Comparison of ENCODE assay signal across 23 mouse cellular contexts in the genomic region with DNA sequence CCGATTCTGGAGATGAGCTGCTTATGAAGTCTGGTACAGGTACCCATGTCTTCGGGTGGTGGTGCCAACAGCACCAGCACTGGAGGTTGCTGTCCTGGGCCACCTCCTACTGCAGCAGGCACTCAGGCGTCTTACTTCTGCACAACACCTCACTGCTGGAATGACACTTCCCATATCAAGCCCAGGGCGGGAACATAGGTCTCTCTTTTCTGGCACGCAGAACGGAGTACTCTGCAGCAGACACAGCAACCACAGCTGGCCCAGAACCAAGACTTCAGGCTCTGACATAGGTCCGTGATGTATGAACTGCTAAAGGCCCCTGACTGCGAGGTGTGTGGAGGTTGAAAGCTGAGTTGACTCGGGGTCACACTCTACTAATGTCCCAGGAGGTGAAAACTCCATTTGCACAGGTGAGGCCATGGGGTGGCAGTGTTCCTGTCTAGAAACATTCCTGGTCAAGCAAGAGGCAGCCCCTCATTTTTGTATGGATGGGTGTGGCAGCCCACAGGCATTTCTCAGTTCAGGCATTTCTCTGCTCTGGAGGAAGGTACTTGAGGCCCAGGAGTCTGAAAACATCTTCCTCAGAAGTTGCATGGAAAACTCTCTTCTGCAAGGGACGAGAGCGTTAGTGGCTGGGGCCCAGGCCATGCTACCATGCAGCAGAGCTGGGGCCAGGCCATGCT. TPM values are rescaled to one million over a fixed set of nuclear protein-coding genes. Genes with fewer than 3 reads are reported as not detected.
DNase-seq lines count a peak whose midpoint lies in the region; ATAC-seq and TF ChIP-seq lines count a peak whose summit lies in the region.
"Had no signal": no experiment of that assay in that cellular context is flagged by ENCODE, and none has a peak within 500 bp of the region (broad histone marks: within the 10 kb centered on the region; RNA-seq: fewer than 3 reads in every experiment).

No protein-coding gene starts in this region.

- in situ Hi-C loops in CH12.LX (cut with MboI; ENCODE audit: low pct_ligation_motif_present, low pct_unique_long_range_greater_than_20kb, low sequenced_read_pairs), result no loop called here

- no peak overlapping the region for H3K4me3 ChIP-seq in heart, embryonic 11.5 days (ENCODE audit: low read depth, low read length)
- H3K4me3 ChIP-seq in heart, postnatal 0 days (ENCODE audit: low read depth, low read length), result no peak overlapping the region
- no peak overlapping the region for H3K4me3 ChIP-seq in heart, adult 2 months
- no peak overlapping the region for H3K4me3 ChIP-seq in CH12.LX (replicated peaks in 1 of 3; ENCODE audit: low read depth in 2 of 3, low read length in 2 of 3, poor library complexity in 1 of 3)
- H3K4me3 ChIP-seq: embryonic facial prominence, embryonic 13.5 days; forebrain, embryonic 12.5 days; hindbrain, embryonic 13.5 days; intestine, embryonic 15.5 days had no signal

- no peak for ATAC-seq in heart, embryonic 11.5 days (replicated peaks; ENCODE audit: insufficient number of reproducible peaks, low FRiP score, low TSS enrichment)
- ATAC-seq in heart, postnatal 0 days (ENCODE audit: insufficient read depth, low read depth), result peak; percentile 33
- ATAC-seq: forebrain, embryonic 16.5 days; hindbrain, postnatal 0 days; intestine, embryonic 15.5 days had no signal

- H3K27ac ChIP-seq in heart, embryonic 11.5 days (ENCODE audit: low read depth, low read length), result no peak overlapping the region
- H3K27ac ChIP-seq in heart, postnatal 0 days (ENCODE audit: low read depth), result no peak overlapping the region
- H3K27ac ChIP-seq in heart, adult 2 months, result no peak overlapping the region
- no peak overlapping the region for H3K27ac ChIP-seq in CH12.LX (ENCODE audit: insufficient read depth, low read depth)
- H3K27ac ChIP-seq: embryonic facial prominence, embryonic 13.5 days; forebrain, embryonic 12.5 days; hindbrain, embryonic 13.5 days; hindbrain, postnatal 0 days; intestine, embryonic 15.5 days had no signal

- dilution Hi-C loops in CH12.LX (cut with MboI; ENCODE audit: extremely low pct_ligation_motif_present, extremely low pct_unique_long_range_greater_than_20kb, low sequenced_read_pairs), result no loop called here

- H3K36me3 ChIP-seq in heart, embryonic 11.5 days (ENCODE audit: control insufficient read depth, insufficient read depth, low read length), result peaks cover 20% of the 10 kb centered on the region
- H3K36me3 ChIP-seq in heart, postnatal 0 days (replicated peaks; ENCODE audit: control insufficient read depth, insufficient read depth, low read length), result peaks cover 44% of the 10 kb centered on the region
- H3K36me3 ChIP-seq in heart, adult 2 months (ENCODE audit: control insufficient read depth, insufficient read depth, low read length), result no peaks in the 10 kb centered on the region
- peaks cover 47 to 50% of the 10 kb centered on the region in 2 experiments for H3K36me3 ChIP-seq in CH12.LX (replicated peaks in 1 of 2; ENCODE audit: control insufficient read depth in 1 of 2, insufficient read depth in 1 of 2, low read length in 1 of 2)

- no peak for TF ChIP-seq CTCF in heart, postnatal 0 days (IDR thresholded peaks at IDR 0.05; ENCODE audit: low read depth)
- no peak for TF ChIP-seq CTCF in heart, adult 2 months (IDR thresholded peaks at IDR 0.05)
- TF ChIP-seq CTCF in CH12.LX (conservative IDR thresholded peaks at IDR 0.05 in 1 of 2, IDR thresholded peaks at IDR 0.05 in 1 of 2; ENCODE audit: low read depth in 2 of 2, low read length in 2 of 2), result peak in 1 of 2 experiments; percentile 8; a peak in 1 of 4 replicates

- peak; percentile 85 for DNase-seq in heart, adult 11 months
- DNase-seq in heart, postnatal 0 days (ENCODE audit: low spot score), result no peak
- no peak for DNase-seq in heart, adult 2 months
- DNase-seq in CH12.LX (ENCODE audit: extremely low read depth) (no peak), R1 (ENCODE audit: low read depth, low spot score) (peak; percentile 60)
- DNase-seq in adrenal gland, adult 2 months, result no peak
- no peak for DNase-seq in ovary, postnatal 36 days (ENCODE audit: low spot score)
- DNase-seq: adrenal gland, postnatal 14 days; cerebellum, adult 11-12 months; cerebellum, adult 9-10 months; cerebellum, postnatal 25 days; gastrocnemius, postnatal 14 days; heart, postnatal 4 days; kidney, adult 18-20 months had no signal

- WGBS in heart, embryonic 11.5 days (ENCODE audit: insufficient replicate concordance), result 83% methylated on average over 11 of the region's 11 CpGs
- WGBS in heart, postnatal 0 days, result 65% methylated on average over 11 of the region's 11 CpGs
- 75% methylated on average over 11 of the region's 11 CpGs for WGBS in heart, adult 2 months

- TF ChIP-seq POLR2A in heart, adult 2 months (IDR thresholded peaks at IDR 0.05; ENCODE audit: insufficient read depth, low read depth, low read length), result no peak
- no peak for TF ChIP-seq POLR2A in CH12.LX (IDR thresholded peaks at IDR 0.05; ENCODE audit: low read depth, low read length)

- H3K79me2 ChIP-seq in heart, adult 2 months (replicated peaks; ENCODE audit: control insufficient read depth, insufficient read depth, low read length), result no peaks in the 10 kb centered on the region
- no peaks in the 10 kb centered on the region for H3K79me2 ChIP-seq in CH12.LX (replicated peaks; ENCODE audit: control insufficient read depth, extremely low read depth, insufficient read depth, poor library complexity, severe bottlenecking)

- no peaks in the 10 kb centered on the region for H3K9me3 ChIP-seq in heart, embryonic 11.5 days (replicated peaks; ENCODE audit: control insufficient read depth, low read length)
- no peaks in the 10 kb centered on the region for H3K9me3 ChIP-seq in heart, postnatal 0 days (replicated peaks; ENCODE audit: control insufficient read depth, low read length)
- no peaks in the 10 kb centered on the region for H3K9me3 ChIP-seq in CH12.LX (replicated peaks; ENCODE audit: low read length)
- H3K9me3 ChIP-seq: embryonic facial prominence, embryonic 13.5 days; forebrain, embryonic 12.5 days; G1E; hindbrain, embryonic 13.5 days; intestine, embryonic 15.5 days had no signal

- peaks cover 6% of the 10 kb centered on the region; the same call in 1 of the 2 replicates for H3K4me1 ChIP-seq in heart, embryonic 11.5 days (ENCODE audit: control insufficient read depth, insufficient read depth, low read length)
- 0 out of 2 replicates have a peak, but pooled peaks cover 6% of the 10 kb centered on the region for H3K4me1 ChIP-seq in heart, postnatal 0 days (ENCODE audit: control insufficient read depth, insufficient read depth)
- no peaks in the 10 kb centered on the region for H3K4me1 ChIP-seq in heart, adult 2 months (ENCODE audit: control insufficient read depth, insufficient read depth, low read length)
- H3K4me1 ChIP-seq in CH12.LX (ENCODE audit: control insufficient read depth in 1 of 2, insufficient read depth in 2 of 2), result peaks cover 0 to 14% of the 10 kb centered on the region in 2 experiments; a peak in 1 of 4 replicates
- H3K4me1 ChIP-seq: embryonic facial prominence, embryonic 13.5 days; forebrain, embryonic 12.5 days; hindbrain, embryonic 13.5 days; intestine, embryonic 15.5 days had no signal

- TF ChIP-seq EP300 in heart, postnatal 0 days (IDR thresholded peaks at IDR 0.05; ENCODE audit: low read depth), result no peak
- TF ChIP-seq EP300 in heart, adult 2 months (IDR thresholded peaks at IDR 0.05; ENCODE audit: insufficient read depth, low read depth, low read length), result no peak
- TF ChIP-seq EP300 in CH12.LX (IDR thresholded peaks at IDR 0.05; ENCODE audit: low read length), result no peak

- no peak for TF ChIP-seq RAD21 in CH12.LX (IDR thresholded peaks at IDR 0.05; ENCODE audit: low read depth, low read length)

- H3K27me3 ChIP-seq in heart, embryonic 11.5 days (ENCODE audit: control insufficient read depth, insufficient read depth, low read length), result no peaks in the 10 kb centered on the region
- no peaks in the 10 kb centered on the region for H3K27me3 ChIP-seq in heart, postnatal 0 days (ENCODE audit: control insufficient read depth, insufficient read depth, low read length)
- H3K27me3 ChIP-seq in heart, adult 2 months (ENCODE audit: control insufficient read depth, insufficient read depth, low read length), result no peaks in the 10 kb centered on the region
- H3K27me3 ChIP-seq in CH12.LX (replicated peaks), result no peaks in the 10 kb centered on the region
- H3K27me3 ChIP-seq: embryonic facial prominence, embryonic 13.5 days; forebrain, embryonic 12.5 days; hindbrain, embryonic 13.5 days; intestine, embryonic 15.5 days had no signal

- no peak overlapping the region for H3K9ac ChIP-seq in heart, embryonic 11.5 days (ENCODE audit: low read depth, low read length)
- no peak overlapping the region for H3K9ac ChIP-seq in heart, postnatal 0 days (replicated peaks; ENCODE audit: low read depth, low read length)
- no peak overlapping the region for H3K9ac ChIP-seq in heart, adult 2 months (ENCODE audit: low read depth, low read length)
- H3K9ac ChIP-seq in CH12.LX (ENCODE audit: insufficient read depth, low read depth), result no peak overlapping the region
- H3K9ac ChIP-seq: embryonic facial prominence, embryonic 13.5 days; forebrain, embryonic 12.5 days; hindbrain, embryonic 13.5 days; intestine, embryonic 15.5 days had no signal

- intact Hi-C loops in heart, adult 2 months (cut with DNase I), result no loop called here

- H3K4me2 ChIP-seq in heart, embryonic 11.5 days, result no peak overlapping the region
- no peak overlapping the region for H3K4me2 ChIP-seq in heart, postnatal 0 days (ENCODE audit: low read depth, low read length)
- no peak overlapping the region for H3K4me2 ChIP-seq in CH12.LX (ENCODE audit: insufficient read depth, low read depth, poor library complexity, severe bottlenecking)
- H3K4me2 ChIP-seq: embryonic facial prominence, embryonic 13.5 days; forebrain, embryonic 12.5 days; hindbrain, embryonic 13.5 days; intestine, embryonic 15.5 days had no signal

RNA-seq across cellular contexts. Expression of gene Polm, which starts 9.2 kb away (rescaled TPM):
- 5.1 and 5.7 TPM in 2 replicates for polyA plus RNA-seq in heart, embryonic 11.5 days (2014; fragmentation: Nextera tagmentation; extraction: Ambion mirVana)
- 1.7 and 4.4 TPM in 2 replicates for total RNA-seq in heart, postnatal 0 days (2014; rRNA removed; ENCODE audit: low replicate concordance)
- 3.3 and 3.7 TPM in 2 replicates for polyA plus RNA-seq in heart, postnatal 0 days (2015; fragmentation: Nextera tagmentation; extraction: Ambion mirVana)
- 1 to 10 TPM; 2.1 to 3.3 TPM for total RNA-seq in heart, adult 2 months (2021)
- polyA plus RNA-seq in heart, adult 2 months (2012; rRNA removed), result 6.3 and 11.2 TPM in 2 replicates
- total RNA-seq in CH12.LX (2012; rRNA removed) (7.7 and 9.7 TPM in 2 replicates), CH12.LX (2014; rRNA removed) (1.00 and 1.9 TPM in 2 replicates)
- polyA plus RNA-seq in CH12.LX (2012; ENCODE audit: insufficient read length, low read depth), result 4.1 TPM in 2 replicates
- 1 to 10 TPM; 5.6 to 7.6 TPM for total RNA-seq in adrenal gland, adult 2 months (2021)
- 28.5 and 28.7 TPM in 2 replicates for polyA plus RNA-seq in adrenal gland, adult 2 months (2012; rRNA removed)

RNA-seq across cellular contexts. Expression of gene Pgam2, which starts 25.1 kb away (rescaled TPM):
- polyA plus RNA-seq in heart, embryonic 11.5 days (2014; fragmentation: Nextera tagmentation; extraction: Ambion mirVana), result 761 and 811 TPM in 2 replicates
- 734 and 862 TPM in 2 replicates for total RNA-seq in heart, postnatal 0 days (2014; rRNA removed; ENCODE audit: low replicate concordance)
- polyA plus RNA-seq in heart, postnatal 0 days (2015; fragmentation: Nextera tagmentation; extraction: Ambion mirVana), result 1,513 and 1,614 TPM in 2 replicates
- 100 to 1,000 TPM; 743 to 848 TPM for total RNA-seq in heart, adult 2 months (2021)
- polyA plus RNA-seq in heart, adult 2 months (2012; rRNA removed), result 1,153 and 1,176 TPM in 2 replicates
- 0.46 and 0.64 TPM in 2 replicates for total RNA-seq in CH12.LX (2012; rRNA removed)
- total RNA-seq in CH12.LX (2014; rRNA removed), result not detected in 2 replicates
- polyA plus RNA-seq in CH12.LX (2012; ENCODE audit: insufficient read length, low read depth), result 2.5 and 3.6 TPM in 2 replicates
- total RNA-seq in adrenal gland, adult 2 months (2021), result not detected
- polyA plus RNA-seq in adrenal gland, adult 2 months (2012; rRNA removed), result not detected in 2 replicates
- total RNA-seq: adrenal gland, postnatal 14 days; granulocyte monocyte progenitor cell, adult 5-6 weeks had no signal

RNA-seq across cellular contexts. Expression of gene Aebp1, which starts 33.1 kb away (rescaled TPM):
- 21.4 and 27.7 TPM in 2 replicates for polyA plus RNA-seq in heart, embryonic 11.5 days (2014; fragmentation: Nextera tagmentation; extraction: Ambion mirVana)
- total RNA-seq in heart, postnatal 0 days (2014; rRNA removed; ENCODE audit: low replicate concordance), result 14.2 and 23.5 TPM in 2 replicates
- polyA plus RNA-seq in heart, postnatal 0 days (2015; fragmentation: Nextera tagmentation; extraction: Ambion mirVana), result 17.5 and 19.4 TPM in 2 replicates
- total RNA-seq in heart, adult 2 months (2021), result 10 to 100 TPM; 18.6 to 19.9 TPM
- polyA plus RNA-seq in heart, adult 2 months (2012; rRNA removed), result 25.6 and 33.3 TPM in 2 replicates
- 0.17 and 0.34 TPM in 2 replicates for total RNA-seq in CH12.LX (2012; rRNA removed)
- not detected in 2 replicates for total RNA-seq in CH12.LX (2014; rRNA removed)
- 0.87 and 1.4 TPM in 2 replicates for polyA plus RNA-seq in CH12.LX (2012; ENCODE audit: insufficient read length, low read depth)
- 100 to 1,000 TPM; 390 to 452 TPM for total RNA-seq in adrenal gland, adult 2 months (2021)
- polyA plus RNA-seq in adrenal gland, adult 2 months (2012; rRNA removed), result 526 and 692 TPM in 2 replicates
- total RNA-seq: G1E; granulocyte monocyte progenitor cell, adult 5-6 weeks had no signal
- polyA plus RNA-seq: G1E had no signal

RNA-seq across cellular contexts. Expression of gene Dbnl, which starts 40.4 kb away (rescaled TPM):
- 88.3 and 90.3 TPM in 2 replicates for polyA plus RNA-seq in heart, embryonic 11.5 days (2014; fragmentation: Nextera tagmentation; extraction: Ambion mirVana)
- total RNA-seq in heart, postnatal 0 days (2014; rRNA removed; ENCODE audit: low replicate concordance), result 32.1 and 42.4 TPM in 2 replicates
- polyA plus RNA-seq in heart, postnatal 0 days (2015; fragmentation: Nextera tagmentation; extraction: Ambion mirVana), result 42.9 and 45.2 TPM in 2 replicates
- total RNA-seq in heart, adult 2 months (2021), result 10 to 100 TPM; 25.7 to 29.2 TPM
- 24.4 and 25.6 TPM in 2 replicates for polyA plus RNA-seq in heart, adult 2 months (2012; rRNA removed)
- total RNA-seq in CH12.LX (2012; rRNA removed), result 76.2 and 77.3 TPM in 2 replicates
- total RNA-seq in CH12.LX (2014; rRNA removed), result 67.5 and 70.3 TPM in 2 replicates
- 124 and 133 TPM in 2 replicates for polyA plus RNA-seq in CH12.LX (2012; ENCODE audit: insufficient read length, low read depth)
- 10 to 100 TPM; 66.6 to 79.3 TPM for total RNA-seq in adrenal gland, adult 2 months (2021)
- 45.7 and 58.2 TPM in 2 replicates for polyA plus RNA-seq in adrenal gland, adult 2 months (2012; rRNA removed)

RNA-seq across cellular contexts. Expression of gene Pold2, which starts 49.4 kb away (rescaled TPM):
- polyA plus RNA-seq in heart, embryonic 11.5 days (2014; fragmentation: Nextera tagmentation; extraction: Ambion mirVana), result 86.8 and 95.2 TPM in 2 replicates
- total RNA-seq in heart, postnatal 0 days (2014; rRNA removed; ENCODE audit: low replicate concordance), result 23.9 and 58.7 TPM in 2 replicates
- 54.6 and 60.0 TPM in 2 replicates for polyA plus RNA-seq in heart, postnatal 0 days (2015; fragmentation: Nextera tagmentation; extraction: Ambion mirVana)
- 10 to 100 TPM; 30.9 to 42.6 TPM for total RNA-seq in heart, adult 2 months (2021)
- polyA plus RNA-seq in heart, adult 2 months (2012; rRNA removed), result 49.1 and 58.1 TPM in 2 replicates
- total RNA-seq in CH12.LX (2012; rRNA removed), result 285 and 330 TPM in 2 replicates
- total RNA-seq in CH12.LX (2014; rRNA removed), result 120 and 136 TPM in 2 replicates
- 205 and 218 TPM in 2 replicates for polyA plus RNA-seq in CH12.LX (2012; ENCODE audit: insufficient read length, low read depth)
- total RNA-seq in adrenal gland, adult 2 months (2021), result 10 to 100 TPM; 38.1 to 51.8 TPM
- polyA plus RNA-seq in adrenal gland, adult 2 months (2012; rRNA removed), result 192 and 223 TPM in 2 replicates

Comparison
In these comparisons a context has a peak if more than half of its experiments do, and no peak if none do; other contexts are left out.
1. DNase-seq: peak in heart, adult 11 months (single experiment) and R1 (single experiment); none in heart, postnatal 0 days (single experiment), heart, adult 2 months (0 of 2), CH12.LX (single experiment), adrenal gland, adult 2 months (single experiment) and ovary, postnatal 36 days (single experiment).
2. RNA of gene Pgam2, which starts 25.1 kb away (polyA plus RNA-seq): 1,513 to 1,614 TPM in heart, postnatal 0 days, 1,153 to 1,176 TPM in heart, adult 2 months and 761 to 811 TPM in heart, embryonic 11.5 days; 2.5 to 3.6 TPM in CH12.LX and not detected in adrenal gland, adult 2 months; every median in the first group is over 100 times any median in the second.
3. RNA of gene Aebp1, which starts 33.1 kb away (polyA plus RNA-seq): 526 to 692 TPM in adrenal gland, adult 2 months; 25.6 to 33.3 TPM in heart, adult 2 months, 21.4 to 27.7 TPM in heart, embryonic 11.5 days, 17.5 to 19.4 TPM in heart, postnatal 0 days and 0.87 to 1.4 TPM in CH12.LX; every median in the first group is over 10 times any median in the second.